7 mouse cellular contexts compared by ENCODE assay signal in the genomic region with DNA sequence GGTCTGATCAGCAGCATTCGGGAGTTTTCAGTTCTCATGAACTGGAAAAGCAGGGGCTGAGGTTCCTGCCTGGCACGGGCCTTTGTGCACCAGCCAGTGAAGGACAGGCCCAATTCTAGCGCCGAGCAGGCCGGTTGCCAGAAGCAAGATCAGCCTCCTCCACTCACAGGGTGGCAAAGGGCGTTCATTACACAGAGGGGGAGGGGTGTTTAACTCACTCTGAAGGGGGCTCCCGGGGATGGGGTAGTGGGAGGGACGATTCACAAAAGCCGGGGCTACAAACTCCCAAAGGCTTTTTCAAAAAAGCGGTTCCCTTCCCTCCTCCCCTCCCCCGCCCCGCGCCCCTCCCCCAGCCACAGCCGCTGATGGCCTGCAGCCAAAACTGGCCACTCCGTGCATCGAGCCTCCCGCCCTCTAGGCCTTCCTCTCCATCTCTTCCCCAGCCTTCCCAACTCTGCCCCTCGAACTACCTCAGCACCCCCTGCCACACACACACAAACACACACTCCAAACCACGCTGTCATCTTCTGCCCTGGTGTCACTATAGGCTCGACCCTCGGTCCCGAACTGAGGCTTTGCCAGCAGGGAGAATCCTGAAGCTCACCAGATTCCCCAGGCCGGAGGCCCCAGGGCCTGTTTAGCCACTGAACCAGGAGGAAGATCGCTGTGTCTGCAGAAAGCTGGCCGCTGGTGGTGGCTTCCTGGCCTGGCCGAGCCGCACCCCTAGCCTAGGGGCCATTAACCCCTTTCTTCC. TPM values are rescaled to one million over a fixed set of nuclear protein-coding genes. Genes with fewer than 3 reads are reported as not detected.
DNase-seq lines count a peak whose midpoint lies in the region; ATAC-seq and TF ChIP-seq lines count a peak whose summit lies in the region.

No protein-coding gene starts in this region.

- peak overlapping the region; percentile 82 for H3K27ac ChIP-seq in heart, embryonic 10.5 days
- no peak overlapping the region for H3K27ac ChIP-seq in liver, embryonic 14.5 days
- peak overlapping the region; percentile 74 for H3K27ac ChIP-seq in neural tube, embryonic 13.5 days (replicated peaks)

- ATAC-seq in liver, embryonic 14.5 days (ENCODE audit: insufficient read depth): 0 out of 2 replicates have a peak, but pooled peaks have one; percentile 12
- ATAC-seq in neural tube, embryonic 13.5 days (ENCODE audit: low read depth): peak; percentile 74

- WGBS in heart, embryonic 10.5 days: 4% methylated on average over 27 of the region's 27 CpGs
- 30% methylated on average over 25 of the region's 27 CpGs for WGBS in liver, embryonic 14.5 days (ENCODE audit: insufficient replicate concordance)
- WGBS in neural tube, embryonic 13.5 days: 3% methylated on average over 21 of the region's 27 CpGs

- TF ChIP-seq CTCF in liver, embryonic 14.5 days (IDR thresholded peaks at IDR 0.05; ENCODE audit: low read depth): no peak

- peak overlapping the region; percentile 38 for H3K4me3 ChIP-seq in heart, embryonic 10.5 days
- no peak overlapping the region for H3K4me3 ChIP-seq in liver, embryonic 14.5 days (ENCODE audit: insufficient read depth in 1 of 2, low read depth in 2 of 2, low read length in 2 of 2)
- H3K4me3 ChIP-seq in neural tube, embryonic 13.5 days: peak overlapping the region; percentile 12

- H3K27me3 ChIP-seq in heart, embryonic 10.5 days (ENCODE audit: insufficient read depth, poor library complexity, severe bottlenecking): peaks cover 88% of the 10 kb centered on the region
- no peaks in the 10 kb centered on the region; the same call in 1 of the 2 replicates for H3K27me3 ChIP-seq in liver, embryonic 14.5 days (ENCODE audit: control insufficient read depth, insufficient read depth, low read length)
- H3K27me3 ChIP-seq in neural tube, embryonic 13.5 days: peaks cover 67% of the 10 kb centered on the region

- peaks cover 28% of the 10 kb centered on the region for H3K36me3 ChIP-seq in heart, embryonic 10.5 days
- H3K36me3 ChIP-seq in liver, embryonic 14.5 days (replicated peaks; ENCODE audit: control insufficient read depth, insufficient read depth, low read depth): no peaks in the 10 kb centered on the region
- H3K36me3 ChIP-seq in neural tube, embryonic 13.5 days: peaks cover 30% of the 10 kb centered on the region

- no peak overlapping the region for H3K9ac ChIP-seq in liver, embryonic 14.5 days (replicated peaks)
- H3K9ac ChIP-seq in neural tube, embryonic 13.5 days: peak overlapping the region; percentile 54

- peak; percentile 84 for DNase-seq in adrenal gland, adult 2 months
- DNase-seq in cerebellum, adult 8-10 months: peak; percentile 32
- no peak for DNase-seq in heart, embryonic 10.5 days (ENCODE audit: low spot score)
- DNase-seq in kidney, adult 8-10 months: peak; percentile 75 to 78
- no peak for DNase-seq in liver, embryonic 14.5 days (ENCODE audit: low read depth in 3 of 3, low spot score in 3 of 3)
- DNase-seq in frontal cortex, adult 2 months (ENCODE audit: extremely low spot score in 1 of 2, low spot score in 1 of 2): no peak

- H3K4me2 ChIP-seq in liver, embryonic 14.5 days (ENCODE audit: low read depth): no peak overlapping the region
- peak overlapping the region; percentile 47 for H3K4me2 ChIP-seq in neural tube, embryonic 13.5 days

- H3K9me3 ChIP-seq in heart, embryonic 10.5 days: no peaks in the 10 kb centered on the region
- no peaks in the 10 kb centered on the region for H3K9me3 ChIP-seq in liver, embryonic 14.5 days (ENCODE audit: control insufficient read depth, low read length)
- no peaks in the 10 kb centered on the region for H3K9me3 ChIP-seq in neural tube, embryonic 13.5 days

- H3K4me1 ChIP-seq in heart, embryonic 10.5 days: peaks cover 52% of the 10 kb centered on the region
- peaks cover 0 to 12% of the 10 kb centered on the region in 2 experiments; a peak in 2 of 4 replicates for H3K4me1 ChIP-seq in liver, embryonic 14.5 days (replicated peaks; ENCODE audit: control insufficient read depth in 2 of 2, insufficient read depth in 2 of 2, low read length in 1 of 2)
- H3K4me1 ChIP-seq in neural tube, embryonic 13.5 days (replicated peaks): peaks cover 70% of the 10 kb centered on the region

- TF ChIP-seq EP300 in liver, embryonic 14.5 days (IDR thresholded peaks at IDR 0.05; ENCODE audit: low read depth): no peak

RNA-seq across cellular contexts. Expression of a gene that starts 7.2 kb away (rescaled TPM):
- 100 to 1,000 TPM; 144 to 197 TPM for total RNA-seq in adrenal gland, adult 2 months (2021)
- 89.0 and 127 TPM in 2 replicates for polyA plus RNA-seq in adrenal gland, adult 2 months (2012; rRNA removed)
- 8.9 and 9.0 TPM in 2 replicates for polyA plus RNA-seq in heart, embryonic 10.5 days (2016; fragmentation: Nextera tagmentation; extraction: Ambion mirVana)
- 1.8 and 3.3 TPM in 2 replicates for polyA plus RNA-seq in liver, embryonic 14.5 days (2012; rRNA removed)
- polyA plus RNA-seq in liver, embryonic 14.5 days (2014; fragmentation: Nextera tagmentation; extraction: Ambion mirVana): 1.6 and 2.0 TPM in 2 replicates
- polyA plus RNA-seq in neural tube, embryonic 13.5 days (2015; fragmentation: Nextera tagmentation; extraction: Ambion mirVana): 14.8 and 16.5 TPM in 2 replicates
- polyA plus RNA-seq in frontal cortex, adult 2 months (2012; rRNA removed): 45.4 and 46.4 TPM in 2 replicates

RNA-seq across cellular contexts. Expression of a gene that starts 38.1 kb away (rescaled TPM):
- total RNA-seq in adrenal gland, adult 2 months (2021): 10 to 100 TPM; 16.3 to 22.9 TPM
- 11.3 and 12.2 TPM in 2 replicates for polyA plus RNA-seq in adrenal gland, adult 2 months (2012; rRNA removed)
- 9.1 and 9.7 TPM in 2 replicates for polyA plus RNA-seq in heart, embryonic 10.5 days (2016; fragmentation: Nextera tagmentation; extraction: Ambion mirVana)
- polyA plus RNA-seq in liver, embryonic 14.5 days (2012; rRNA removed): 0.64 and 0.95 TPM in 2 replicates
- polyA plus RNA-seq in liver, embryonic 14.5 days (2014; fragmentation: Nextera tagmentation; extraction: Ambion mirVana): 1.6 and 2.1 TPM in 2 replicates
- polyA plus RNA-seq in neural tube, embryonic 13.5 days (2015; fragmentation: Nextera tagmentation; extraction: Ambion mirVana): 7.0 and 8.5 TPM in 2 replicates
- 6.9 and 7.6 TPM in 2 replicates for polyA plus RNA-seq in frontal cortex, adult 2 months (2012; rRNA removed)

RNA-seq across cellular contexts. Expression of a gene that starts 56.1 kb away (rescaled TPM):
- 1 to 10 TPM; 5.1 to 5.3 TPM for total RNA-seq in adrenal gland, adult 2 months (2021)
- polyA plus RNA-seq in adrenal gland, adult 2 months (2012; rRNA removed): 2.7 and 2.9 TPM in 2 replicates
- 37.4 and 56.0 TPM in 2 replicates for polyA plus RNA-seq in heart, embryonic 10.5 days (2016; fragmentation: Nextera tagmentation; extraction: Ambion mirVana)
- 1.4 and 1.7 TPM in 2 replicates for polyA plus RNA-seq in liver, embryonic 14.5 days (2012; rRNA removed)
- polyA plus RNA-seq in liver, embryonic 14.5 days (2014; fragmentation: Nextera tagmentation; extraction: Ambion mirVana): 1.8 and 2.4 TPM in 2 replicates
- 17.4 and 21.4 TPM in 2 replicates for polyA plus RNA-seq in neural tube, embryonic 13.5 days (2015; fragmentation: Nextera tagmentation; extraction: Ambion mirVana)
- polyA plus RNA-seq in frontal cortex, adult 2 months (2012; rRNA removed): 2.8 and 3.3 TPM in 2 replicates

Comparison
In these comparisons a context has a peak if more than half of its experiments do, and no peak if none do; other contexts are left out.
1. DNase-seq: peak in adrenal gland, adult 2 months (single experiment), cerebellum, adult 8-10 months (single experiment) and kidney, adult 8-10 months (2 of 2); none in heart, embryonic 10.5 days (single experiment), liver, embryonic 14.5 days (0 of 3) and frontal cortex, adult 2 months (0 of 2).
2. H3K4me3 ChIP-seq: peak in heart, embryonic 10.5 days (single experiment) and neural tube, embryonic 13.5 days (single experiment); none in liver, embryonic 14.5 days (0 of 2).